Mouse (Mus musculus) heart, adult 2 months (tissue): ENCODE data around the gene Klra17. TPM values are rescaled to one million over a fixed set of nuclear protein-coding genes. Genes with fewer than 3 reads are reported as not detected.
"Not testable (repeated sequence)": the region's sequence is repeated elsewhere in the genome, so short reads cannot be mapped to it uniquely, and the experiment has no call there.

ENCODE experiments used
- DNase-seq, 2 experiments: peaks; one replicate each; pipeline ENCODE4 v3.0.0; 2021
- H3K27ac ChIP-seq: fragments of 200-600 bp; 2 replicates; pipeline ENCODE4 v1.8.1; 2022
- H3K27me3 ChIP-seq: fragments of 200-500 bp; 2 replicates; pipeline ENCODE4 v1.6.1; 2012; ENCODE audit warnings: mild to moderate bottlenecking, low read length, inconsistent platforms, mixed read lengths; ENCODE audit not compliant: control insufficient read depth, insufficient read depth
- H3K36me3 ChIP-seq: fragments of 200-500 bp; 2 replicates; pipeline ENCODE4 v1.6.1; 2012; ENCODE audit warnings: low read length, inconsistent platforms; ENCODE audit not compliant: control insufficient read depth, insufficient read depth
- H3K4me1 ChIP-seq: fragments of 200-500 bp; 2 replicates; pipeline ENCODE4 v1.6.1; 2011; ENCODE audit warnings: low read length; ENCODE audit not compliant: control insufficient read depth, insufficient read depth
- H3K4me3 ChIP-seq: fragments of 200-600 bp; 2 replicates; pipeline ENCODE4 v1.8.1; 2022
- H3K79me2 ChIP-seq: fragments of 200-500 bp; replicated peaks from 2 replicates; pipeline ENCODE4 v1.6.1; 2012; ENCODE audit warnings: mild to moderate bottlenecking, inconsistent platforms, low read length, moderate library complexity, mixed read lengths; ENCODE audit not compliant: control insufficient read depth, insufficient read depth
- H3K9ac ChIP-seq: fragments of 200-500 bp; 2 replicates; pipeline ENCODE4 v1.6.1; 2012; ENCODE audit warnings: low read depth, mild to moderate bottlenecking, control low read depth, inconsistent platforms, low read length, mixed read lengths
- CTCF ChIP-seq: fragments of 200-600 bp; IDR thresholded peaks from 2 replicates; pipeline ENCODE4 v1.8.1; 2022; ENCODE audit warnings: antibody characterized with exemption, mild to moderate bottlenecking, moderate library complexity
- EP300 ChIP-seq: fragments of 200-500 bp; IDR thresholded peaks from 2 replicates; pipeline ENCODE4 v1.6.1; 2011; ENCODE audit warnings: low read depth, low read length, control low read depth; ENCODE audit not compliant: insufficient read depth
- POLR2A ChIP-seq: fragments of 200-500 bp; IDR thresholded peaks from 2 replicates; pipeline ENCODE4 v1.6.1; 2011; ENCODE audit warnings: mild to moderate bottlenecking, low read depth, low read length, control low read depth; ENCODE audit not compliant: insufficient read depth
- WGBS: fragments of 180-500 bp; shearing (Covaris S2); methylation state at CpG from one replicate; pipeline ENCODE4 v1.1.7; 2018; 5-methylcytosine and 5-hydroxymethylcytosine counted together
- intact Hi-C: fragments of 180-260 bp; cut with DNase I; formaldehyde crosslinking; loops from one replicate; pipeline ENCODE4 v1.15.1; 2025
- polyA plus RNA-seq: library from polyadenylated mRNA; depleted of rRNA; stranded (reverse); fragments of >200 nt; gene quantifications from 2 replicates; pipeline ENCODE4 v1.2.3, GENCODE M21; 2012; rRNA removed
- total RNA-seq, 2 experiments: library from RNA; stranded (reverse); gene quantifications; 2 replicates each; pipeline ENCODE4 v1.2.3; 2021

Gene Klra17
- total and polyA plus RNA-seq, 3 experiments, result not detected

- no peak for DNase-seq
- no peak overlapping the region for H3K27ac ChIP-seq
- 46% methylated on average over 3 of the region's 3 CpGs for WGBS
- no peaks in the 10 kb centered on the region for H3K36me3 ChIP-seq
- TF ChIP-seq POLR2A (no peak), CTCF (no peak), EP300 (no peak)
- H3K4me3 ChIP-seq, result no peak overlapping the region
- no peaks in the 10 kb centered on the region for H3K27me3 ChIP-seq
- H3K9ac ChIP-seq, result no peak overlapping the region
- H3K79me2 ChIP-seq, result no peaks in the 10 kb centered on the region
- H3K4me1 ChIP-seq, result no peaks in the 10 kb centered on the region
- intact Hi-C loops, result no loop called here
Observed at GRCm38 (mm10) chr6:129817731-129818130, 58.7 kb downstream of the Klra17 start.

DNA sequence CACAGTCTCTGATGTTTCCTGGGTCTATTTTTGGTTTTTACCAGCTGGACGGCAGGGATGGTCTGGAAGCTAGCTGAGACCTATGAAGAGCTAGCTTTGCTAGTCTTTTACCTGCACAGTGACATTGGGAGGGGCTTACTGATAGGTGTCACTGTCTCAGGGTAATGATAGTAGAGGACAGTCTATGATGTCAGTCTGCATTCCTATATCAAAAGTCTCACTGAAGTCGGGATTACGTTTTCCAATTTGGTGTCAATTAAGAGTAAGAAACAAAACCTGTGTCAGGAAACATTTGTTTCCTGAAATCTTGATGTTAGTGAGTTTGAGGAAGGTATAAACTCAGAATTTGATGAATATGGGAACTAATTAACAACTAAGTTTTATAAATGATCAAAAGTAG lies 92.3 kb downstream of the Klra17 start, which contains the start of gene Gm156:
Gene Gm156, minus strand, starts transcription at position 101 of the 400 bp plus-strand sequence.
- H3K4me3 ChIP-seq, H3K27ac ChIP-seq, H3K9ac ChIP-seq, H3K4me1 ChIP-seq, DNase-seq, H3K27me3 ChIP-seq, H3K36me3 ChIP-seq, intact Hi-C loops, H3K79me2 ChIP-seq: not testable (repeated sequence)
- 74% methylated on average over 3 of the region's 3 CpGs for WGBS

Other genes starting within 250 kb of the Klra17 start
- not detected for gene Klrc3, start 233.3 kb downstream of the Klra17 start, total RNA-seq
- gene Klrc3, start 233.3 kb downstream of the Klra17 start, polyA plus RNA-seq, result not detected in 2 replicates
- not detected for gene Klrc2, start 216.0 kb downstream of the Klra17 start, total RNA-seq
- gene Klrc2, start 216.0 kb downstream of the Klra17 start, polyA plus RNA-seq, result 0.29 TPM in 1 of 2 replicates, not detected in the other
- gene Klrc1, start 197.7 kb downstream of the Klra17 start, total RNA-seq, result under 1 TPM in 1 of 2 experiments, not detected in 1; 0.13 TPM
- 0.27 TPM in 1 of 2 replicates, not detected in the other for gene Klrc1, start 197.7 kb downstream of the Klra17 start, polyA plus RNA-seq
- gene Klri1, start 159.5 kb downstream of the Klra17 start, total RNA-seq, result not detected
- gene Klri1, start 159.5 kb downstream of the Klra17 start, polyA plus RNA-seq, result 0.18 TPM in 1 of 2 replicates, not detected in the other
- gene Klri2, start 136.2 kb downstream of the Klra17 start, total RNA-seq, result under 1 TPM; 0.05 to 0.08 TPM
- gene Klri2, start 136.2 kb downstream of the Klra17 start, polyA plus RNA-seq, result 0.20 TPM in 1 of 2 replicates, not detected in the other
- gene Gm156, start 92.4 kb downstream of the Klra17 start, total RNA-seq, result not detected
- not detected in 2 replicates for gene Gm156, start 92.4 kb downstream of the Klra17 start, polyA plus RNA-seq
- not detected for gene Gm17631, start 14.0 kb downstream of the Klra17 start, total RNA-seq
- gene Gm17631, start 14.0 kb downstream of the Klra17 start, polyA plus RNA-seq, result not detected in 2 replicates
- gene Klra5, start 41.0 kb upstream of the Klra17 start, total RNA-seq, result not detected
- gene Klra5, start 41.0 kb upstream of the Klra17 start, polyA plus RNA-seq, result not detected in 2 replicates
- gene Klra6, start 150.3 kb upstream of the Klra17 start, total RNA-seq, result not detected
- not detected in 2 replicates for gene Klra6, start 150.3 kb upstream of the Klra17 start, polyA plus RNA-seq
- not detected for gene Klra4, start 190.6 kb upstream of the Klra17 start, total RNA-seq
- 0.27 TPM in 1 of 2 replicates, not detected in the other for gene Klra4, start 190.6 kb upstream of the Klra17 start, polyA plus RNA-seq